ENCODE assay signal across 9 mouse cellular contexts in the genomic region with DNA sequence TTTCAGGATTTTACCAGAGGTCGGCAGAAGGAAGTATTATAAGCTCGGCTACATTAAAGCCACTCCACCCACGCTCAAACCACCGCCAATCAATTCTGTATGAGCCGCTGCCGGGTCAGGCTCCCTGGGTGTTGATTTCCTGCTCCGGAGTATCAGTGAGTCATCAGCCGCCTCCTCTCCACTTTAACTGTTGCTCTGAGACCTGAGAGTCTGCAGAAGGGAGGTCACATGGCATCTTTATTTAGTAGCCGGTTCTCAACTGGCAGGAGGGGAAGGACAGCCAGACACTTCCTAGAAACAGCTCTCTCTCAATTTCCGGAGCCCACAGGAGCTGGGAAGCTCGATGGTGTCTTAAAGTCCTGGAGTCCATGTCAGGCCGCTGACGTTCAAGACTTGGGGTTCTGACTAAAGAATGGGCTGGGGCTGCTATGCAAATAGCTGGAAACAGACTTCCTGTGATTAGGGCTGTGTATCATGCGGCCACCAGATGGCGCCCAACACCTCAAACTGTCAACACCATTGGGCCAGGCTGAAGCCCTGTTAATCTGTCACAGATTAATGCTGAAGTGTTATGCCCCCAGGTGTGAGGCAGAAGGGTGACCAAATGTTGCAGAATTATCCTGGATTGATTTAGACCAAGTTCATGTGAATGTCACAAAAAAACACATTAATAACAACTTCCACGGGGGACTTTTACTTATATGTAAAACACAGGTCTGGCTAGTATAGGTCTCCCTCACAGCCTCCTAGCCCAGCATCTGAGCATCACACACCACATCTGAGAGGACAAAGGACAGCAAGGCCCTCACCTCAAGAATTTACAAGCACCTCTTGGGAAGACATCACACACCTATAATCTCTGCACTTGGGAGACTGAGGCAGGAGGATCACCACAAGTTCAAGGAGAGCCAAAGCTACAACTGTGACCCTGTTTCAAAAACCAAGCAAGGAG.
DNase-seq lines count a peak whose midpoint lies in the region; ATAC-seq and TF ChIP-seq lines count a peak whose summit lies in the region.
"Had no signal": no experiment of that assay in that cellular context is flagged by ENCODE, and none has a peak within 500 bp of the region (broad histone marks: within the 10 kb centered on the region; RNA-seq: fewer than 3 reads in every experiment).

No protein-coding gene starts in this region.

- H3K9me3 ChIP-seq in heart, embryonic 11.5 days (replicated peaks; ENCODE audit: control insufficient read depth, low read length), result no peaks in the 10 kb centered on the region
- no peaks in the 10 kb centered on the region for H3K9me3 ChIP-seq in kidney, embryonic 16.5 days (ENCODE audit: low read length)

- H3K27ac ChIP-seq in heart, embryonic 11.5 days (ENCODE audit: low read depth, low read length), result peak overlapping the region; percentile 73
- peak overlapping the region; percentile 71 for H3K27ac ChIP-seq in kidney, embryonic 16.5 days (ENCODE audit: low read length)
- H3K27ac ChIP-seq in liver, adult 2 months (replicated peaks; ENCODE audit: insufficient read depth, low read depth, low read length), result peak overlapping the region; percentile 27

- peak overlapping the region; percentile 57 for H3K4me2 ChIP-seq in heart, embryonic 11.5 days
- peak overlapping the region; percentile 56 for H3K4me2 ChIP-seq in kidney, embryonic 16.5 days (replicated peaks; ENCODE audit: low read depth, low read length)
- H3K4me2 ChIP-seq in myocyte (ENCODE audit: low read depth), result peak overlapping the region; percentile 90

- H3K79me3 ChIP-seq in C2C12 (ENCODE audit: low read depth), result peaks cover 1% of the 10 kb centered on the region

- peak overlapping the region; percentile 4; the same call in 1 of the 2 replicates for H3K9ac ChIP-seq in heart, embryonic 11.5 days (ENCODE audit: low read depth, low read length)
- peak overlapping the region; percentile 51 for H3K9ac ChIP-seq in kidney, embryonic 16.5 days (replicated peaks; ENCODE audit: low read length)
- H3K9ac ChIP-seq in liver, adult 2 months (ENCODE audit: low read depth, low read length), result peak overlapping the region; percentile 14; the same call in 1 of the 2 replicates

- no peaks in the 10 kb centered on the region for H3K27me3 ChIP-seq in C2C12 (ENCODE audit: control insufficient read depth, insufficient read depth, insufficient read length)
- no peaks in the 10 kb centered on the region for H3K27me3 ChIP-seq in heart, embryonic 11.5 days (ENCODE audit: control insufficient read depth, insufficient read depth, low read length)
- H3K27me3 ChIP-seq in kidney, embryonic 16.5 days (ENCODE audit: insufficient read depth, low read length), result no peaks in the 10 kb centered on the region
- no peaks in the 10 kb centered on the region for H3K27me3 ChIP-seq in liver, adult 2 months (ENCODE audit: control insufficient read depth, insufficient read depth, low read length)
- H3K27me3 ChIP-seq in myocyte (ENCODE audit: control insufficient read depth, insufficient read depth, insufficient read length), result no peaks in the 10 kb centered on the region
- no peaks in the 10 kb centered on the region for H3K27me3 ChIP-seq in splenic B cell, adult 2 months (ENCODE audit: control insufficient read depth, insufficient read depth, low read length, poor library complexity, severe bottlenecking)

- H3K79me2 ChIP-seq in C2C12 (ENCODE audit: control insufficient read depth, insufficient read depth) (no peaks in the 10 kb centered on the region), myocyte (ENCODE audit: control insufficient read depth, insufficient read depth) (no peaks in the 10 kb centered on the region)
- H3K79me2 ChIP-seq in liver, adult 2 months (ENCODE audit: control insufficient read depth, insufficient read depth, low read length), result no peaks in the 10 kb centered on the region

- 3% methylated on average over 16 of the region's 16 CpGs for WGBS in heart, embryonic 11.5 days (ENCODE audit: insufficient replicate concordance)
- WGBS in kidney, embryonic 16.5 days, result 4% methylated on average over 16 of the region's 16 CpGs
- 5% methylated on average over 16 of the region's 16 CpGs for WGBS in liver, adult 2 months

- peak overlapping the region; percentile 12 for H3ac ChIP-seq in C2C12 (ENCODE audit: control insufficient read depth, insufficient read length, low read depth)
- H3ac ChIP-seq in myocyte (ENCODE audit: control insufficient read depth, insufficient read length), result no peak overlapping the region

- peaks cover 14% of the 10 kb centered on the region for H3K4me1 ChIP-seq in heart, embryonic 11.5 days (ENCODE audit: control insufficient read depth, insufficient read depth, low read length)
- H3K4me1 ChIP-seq in kidney, embryonic 16.5 days (ENCODE audit: insufficient read depth, low read length), result peaks cover 16% of the 10 kb centered on the region
- no peaks in the 10 kb centered on the region for H3K4me1 ChIP-seq in liver, adult 2 months (ENCODE audit: control insufficient read depth, insufficient read depth, low read length)

- peak; percentile 77 for ATAC-seq in erythroblast, adult 5-6 weeks (replicated peaks; ENCODE audit: low FRiP score, poor library complexity, severe bottlenecking)
- ATAC-seq in heart, embryonic 11.5 days (replicated peaks; ENCODE audit: insufficient number of reproducible peaks, low FRiP score, low TSS enrichment), result peak; percentile 65
- ATAC-seq in kidney, embryonic 16.5 days (ENCODE audit: low FRiP score, low TSS enrichment), result peak; percentile 86

- H3K4me3 ChIP-seq in C2C12 (ENCODE audit: insufficient read depth, poor library complexity, severe bottlenecking) (no peak overlapping the region), myocyte (no peak overlapping the region)
- peak overlapping the region; percentile 22 for H3K4me3 ChIP-seq in heart, embryonic 11.5 days (ENCODE audit: low read depth, low read length)
- peak overlapping the region; percentile 39 for H3K4me3 ChIP-seq in kidney, embryonic 16.5 days (ENCODE audit: low read length)
- H3K4me3 ChIP-seq in liver, adult 2 months (ENCODE audit: insufficient read depth, low read depth, low read length), result peak overlapping the region; percentile 21; the same call in 1 of the 2 replicates
- H3K4me3 ChIP-seq: erythroblast, embryonic 14.5 days had no signal

- peak; percentile 93 for DNase-seq in brain, adult 2 months (ENCODE audit: low read depth, low spot score)
- peak; percentile 59 for DNase-seq in liver, adult 2 months (ENCODE audit: extremely low read depth, low read depth, low spot score)
- peak; percentile 94 for DNase-seq in splenic B cell, adult 2 months (ENCODE audit: low read depth, low spot score)

- peak; percentile 83 for TF ChIP-seq CTCF in C2C12 (IDR thresholded peaks at IDR 0.05; ENCODE audit: control insufficient read depth, insufficient read depth, insufficient read length)
- peak; percentile 93 for TF ChIP-seq CTCF in liver, adult 2 months (IDR thresholded peaks at IDR 0.05; ENCODE audit: low read depth, low read length)

- no peak for TF ChIP-seq POLR2A in liver, adult 2 months (IDR thresholded peaks at IDR 0.05; ENCODE audit: extremely low read depth, insufficient read depth, low read length)
- no peak for TF ChIP-seq POLR2A in myocyte (IDR thresholded peaks at IDR 0.05; ENCODE audit: insufficient read length, low read depth)

- H3K36me3 ChIP-seq in C2C12 (ENCODE audit: control insufficient read depth, insufficient read depth) (peaks cover 4% of the 10 kb centered on the region), myocyte (ENCODE audit: control insufficient read depth, insufficient read depth) (no peaks in the 10 kb centered on the region)
- no peaks in the 10 kb centered on the region for H3K36me3 ChIP-seq in heart, embryonic 11.5 days (ENCODE audit: control insufficient read depth, insufficient read depth, low read length)
- no peaks in the 10 kb centered on the region for H3K36me3 ChIP-seq in kidney, embryonic 16.5 days (ENCODE audit: insufficient read depth, low read length)
- H3K36me3 ChIP-seq in liver, adult 2 months (ENCODE audit: control insufficient read depth, insufficient read depth, low read length), result no peaks in the 10 kb centered on the region
- H3K36me3 ChIP-seq in splenic B cell, adult 2 months (ENCODE audit: control insufficient read depth, insufficient read depth, low read length, poor library complexity, severe bottlenecking), result no peaks in the 10 kb centered on the region

TF ChIP-seq in C2C12, 6 proteins besides CTCF, POLR2A, EP300 and RAD21:
- TF ChIP-seq MAX (IDR thresholded peaks at IDR 0.05), result no peak
- TF ChIP-seq USF1 (IDR thresholded peaks at IDR 0.05; ENCODE audit: low read depth), result peak; percentile 94

TF ChIP-seq in myocyte, 11 proteins besides CTCF, POLR2A, EP300 and RAD21:
- TF ChIP-seq MYOG (IDR thresholded peaks at IDR 0.05; ENCODE audit: control insufficient read depth in 1 of 3, insufficient read depth in 1 of 3, insufficient read length in 2 of 3, low read depth in 2 of 3) (no peak), USF1 (IDR thresholded peaks at IDR 0.05; ENCODE audit: low read depth) (peak; percentile 90)
TF ChIP-seq in myocyte: peak in this region for 1.

Comparison
In these comparisons a context has a peak if more than half of its experiments do, and no peak if none do; other contexts are left out.
1. H3K4me3 ChIP-seq: peak in heart, embryonic 11.5 days (single experiment), kidney, embryonic 16.5 days (single experiment) and liver, adult 2 months (single experiment); none in C2C12 (single experiment) and myocyte (single experiment).
2. Peak in every context shown above with its lines, with median percentiles within 50 percentile points of each other: DNase-seq, ATAC-seq, H3K27ac ChIP-seq, H3K4me2 ChIP-seq and H3K9ac ChIP-seq.